Mouse (Mus musculus) embryonic facial prominence, embryonic 12.5 days (tissue): ENCODE data around the gene Epb41l4b. TPM values are rescaled to one million over a fixed set of nuclear protein-coding genes. Genes with fewer than 3 reads are reported as not detected.

ENCODE experiments used
- ATAC-seq: fragments of 200-750 bp; cut with Nextera tagmentation; 2 replicates; pipeline ENCODE4 v1.8.0; 2017; ENCODE audit not compliant: insufficient number of reproducible peaks, insufficient read depth, low FRiP score, low TSS enrichment
- H3K27ac ChIP-seq: fragments of 300-500 bp; sonication (generic); 2 replicates; pipeline ENCODE4 v1.5.1; 2016; ENCODE audit warnings: mild to moderate bottlenecking
- H3K27me3 ChIP-seq: fragments of 300-500 bp; sonication (generic); 2 replicates; pipeline ENCODE4 v1.6.1; 2016; ENCODE audit warnings: mild to moderate bottlenecking, moderate library complexity
- H3K36me3 ChIP-seq: fragments of 300-500 bp; sonication (generic); 2 replicates; pipeline ENCODE4 v1.6.1; 2016; ENCODE audit warnings: mild to moderate bottlenecking
- H3K4me1 ChIP-seq: fragments of 300-500 bp; sonication (generic); 2 replicates; pipeline ENCODE4 v1.6.1; 2016
- H3K4me2 ChIP-seq: fragments of 300-500 bp; sonication (generic); replicated peaks from 2 replicates; pipeline ENCODE4 v1.6.1; 2016; ENCODE audit warnings: mild to moderate bottlenecking, moderate library complexity
- H3K4me3 ChIP-seq: fragments of 300-500 bp; sonication (generic); 2 replicates; pipeline ENCODE4 v1.5.1; 2016; ENCODE audit warnings: mild to moderate bottlenecking
- H3K9ac ChIP-seq: fragments of 300-500 bp; sonication (generic); 2 replicates; pipeline ENCODE4 v1.6.1; 2016; ENCODE audit warnings: mild to moderate bottlenecking, moderate library complexity
- H3K9me3 ChIP-seq: fragments of 300-500 bp; sonication (generic); 2 replicates; pipeline ENCODE4 v1.6.1; 2016; ENCODE audit warnings: mild to moderate bottlenecking, moderate library complexity
- WGBS: fragments of 180-500 bp; shearing (Covaris S2); methylation state at CpG from one replicate; pipeline ENCODE4 v1.1.7; 2016; 5-methylcytosine and 5-hydroxymethylcytosine counted together
- polyA plus RNA-seq: library from polyadenylated mRNA; unstranded; fragments of >200 nt; fragmentation: Nextera tagmentation; extraction: Ambion mirVana; gene quantifications from 2 replicates; pipeline ENCODE4 v1.2.1, GENCODE M21; 2016

Epb41l4b gene
- polyA plus RNA-seq, 1 experiment from 2014 or later: 3.0 TPM

DNA sequence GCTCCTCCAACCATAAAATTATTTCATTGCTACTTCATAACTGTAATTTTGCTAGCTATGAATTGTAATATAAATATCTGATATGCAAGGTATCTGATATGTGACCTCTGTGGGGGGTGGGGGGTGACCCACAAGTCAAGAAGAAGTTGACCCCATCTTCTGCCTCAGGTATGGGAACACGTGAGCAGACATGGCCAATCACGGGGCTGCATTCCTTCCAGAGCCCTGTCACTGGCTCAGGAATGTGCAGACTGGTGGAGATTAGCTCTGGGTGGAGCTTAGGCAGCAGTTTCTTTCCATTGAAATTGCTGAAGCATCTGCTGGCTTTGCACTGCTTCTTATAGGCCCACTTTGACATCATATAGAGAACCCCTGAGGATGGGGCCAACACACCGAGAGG is 4.9 kb upstream of the Epb41l4b start:
- 62% methylated on average over 3 of the region's 3 CpGs for WGBS
- Histone ChIP-seq H3K4me2 (no peak overlapping the region), H3K4me3 (no peak overlapping the region), H3K27me3 (no peaks in the 10 kb centered on the region), H3K9ac (no peak overlapping the region), H3K9me3 (no peaks in the 10 kb centered on the region), H3K36me3 (no peaks in the 10 kb centered on the region), H3K27ac (no peak overlapping the region), H3K4me1 (peaks cover 2% of the 10 kb centered on the region)
- no peak for ATAC-seq

DNA sequence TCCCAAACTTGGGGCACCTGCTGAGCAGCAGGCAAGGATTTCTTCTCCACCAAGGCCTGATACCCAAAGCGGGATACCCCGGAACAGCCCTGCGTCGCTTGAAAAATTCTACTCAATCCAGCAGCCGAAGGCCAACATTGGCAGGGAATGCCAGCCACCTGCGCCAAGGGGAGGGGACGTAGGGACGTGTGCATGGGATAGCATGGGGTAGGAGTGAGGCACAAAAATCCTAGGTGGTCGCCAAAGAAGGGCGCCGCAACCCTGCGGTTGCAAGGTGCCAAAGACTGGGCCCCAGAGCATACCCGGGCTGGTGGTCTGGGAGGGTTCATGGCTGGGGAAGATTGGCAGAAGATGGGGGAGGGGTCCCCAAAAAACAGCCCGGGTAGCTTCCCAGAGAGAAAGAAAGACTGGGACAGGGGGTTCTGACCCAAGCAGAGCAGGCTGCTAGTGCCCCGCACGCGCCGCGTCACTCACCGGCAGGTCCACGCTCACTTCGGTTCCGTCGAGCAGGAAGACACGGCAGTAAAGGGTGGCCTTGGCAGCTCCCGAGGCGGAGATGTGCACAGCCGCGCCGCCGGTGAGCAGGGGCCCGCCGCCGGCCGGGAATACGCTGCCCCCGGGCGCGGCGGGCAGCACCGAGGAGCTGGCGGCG is 737 bp downstream of the Epb41l4b start:
- H3K9me3 ChIP-seq: no peaks in the 10 kb centered on the region
- WGBS: 1% methylated on average over 42 of the region's 43 CpGs
- ATAC-seq: peak; percentile 50
- peak overlapping the region; percentile 64 for H3K4me3 ChIP-seq
- H3K36me3 ChIP-seq: no peaks in the 10 kb centered on the region
- H3K4me1 ChIP-seq: peaks cover 23% of the 10 kb centered on the region
- H3K27ac ChIP-seq: no peak overlapping the region
- peak overlapping the region; percentile 86 for H3K4me2 ChIP-seq
- H3K27me3 ChIP-seq: peaks cover 34% of the 10 kb centered on the region
- peak overlapping the region; percentile 80 for H3K9ac ChIP-seq

DNA sequence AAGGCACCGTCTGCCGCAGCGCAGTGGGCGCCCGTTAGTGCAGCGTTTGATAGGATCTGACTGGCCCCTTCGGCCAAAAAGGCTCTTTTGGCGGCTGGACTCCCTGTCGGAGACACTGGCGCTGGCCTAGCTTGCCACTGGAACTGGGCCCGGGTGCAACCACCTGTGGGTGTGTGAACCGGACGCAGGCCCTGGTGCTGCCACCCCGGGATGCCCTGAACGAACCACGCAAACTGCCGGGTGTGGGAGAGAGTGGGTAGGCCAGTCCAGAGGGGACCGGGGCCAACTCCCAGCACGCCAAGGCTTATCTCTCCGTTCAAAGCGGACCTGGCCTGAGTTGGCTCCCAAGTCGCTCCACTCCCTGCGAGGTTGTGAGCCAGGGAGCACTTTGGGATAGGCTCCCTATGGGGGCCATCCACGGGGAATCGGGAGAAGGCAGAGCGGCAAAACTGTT is 1.3 kb downstream of the Epb41l4b start:
- Histone ChIP-seq H3K9me3 (no peaks in the 10 kb centered on the region), H3K27me3 (peaks cover 34% of the 10 kb centered on the region), H3K4me1 (peaks cover 23% of the 10 kb centered on the region), H3K9ac (peak overlapping the region; percentile 33), H3K4me3 (peak overlapping the region; percentile 64), H3K4me2 (peak overlapping the region; percentile 86), H3K27ac (no peak overlapping the region), H3K36me3 (no peaks in the 10 kb centered on the region)
- ATAC-seq: no peak
- WGBS: 3% methylated on average over 26 of the region's 26 CpGs

DNA sequence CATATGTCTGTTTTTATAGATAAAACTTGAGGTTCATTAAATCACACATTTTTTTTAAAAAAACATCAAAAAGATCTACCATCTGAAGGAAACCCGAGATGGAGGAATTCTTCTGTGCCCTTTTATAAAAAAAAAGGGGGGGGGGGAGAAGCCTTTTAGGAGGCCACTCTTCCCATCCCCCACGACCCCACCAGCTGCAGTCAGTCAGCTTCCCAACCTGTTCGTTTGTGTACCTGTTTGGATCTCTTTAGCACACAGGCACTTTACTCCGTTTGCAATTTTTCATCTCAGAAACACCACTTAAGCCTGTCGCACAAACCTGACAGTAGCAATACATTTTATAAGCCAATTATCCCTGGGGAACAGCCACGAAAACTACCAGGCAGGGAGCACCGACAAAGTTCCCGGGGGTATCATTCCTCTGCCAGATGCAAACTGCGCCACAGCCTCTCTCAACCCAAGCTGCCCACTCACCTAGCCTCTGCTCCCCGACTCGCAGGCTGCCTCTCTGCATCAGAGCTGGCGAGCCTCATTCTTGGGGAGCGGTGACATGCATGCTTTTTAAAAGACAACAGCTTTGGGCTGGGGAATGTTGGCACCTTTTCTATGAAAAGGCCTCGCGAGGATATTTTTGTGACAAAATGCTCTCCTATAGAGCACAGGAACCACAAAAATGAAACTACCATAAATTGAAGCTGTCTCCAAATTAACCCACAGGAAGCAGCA is 2.1 kb downstream of the Epb41l4b start:
- WGBS: 15% methylated on average over 15 of the region's 15 CpGs
- Histone ChIP-seq H3K9ac (no peak overlapping the region), H3K4me3 (peak overlapping the region; percentile 64), H3K27me3 (peaks cover 34% of the 10 kb centered on the region), H3K4me1 (peaks cover 23% of the 10 kb centered on the region), H3K4me2 (peak overlapping the region; percentile 86), H3K9me3 (no peaks in the 10 kb centered on the region), H3K36me3 (no peaks in the 10 kb centered on the region), H3K27ac (no peak overlapping the region)
- ATAC-seq: no peak

DNA sequence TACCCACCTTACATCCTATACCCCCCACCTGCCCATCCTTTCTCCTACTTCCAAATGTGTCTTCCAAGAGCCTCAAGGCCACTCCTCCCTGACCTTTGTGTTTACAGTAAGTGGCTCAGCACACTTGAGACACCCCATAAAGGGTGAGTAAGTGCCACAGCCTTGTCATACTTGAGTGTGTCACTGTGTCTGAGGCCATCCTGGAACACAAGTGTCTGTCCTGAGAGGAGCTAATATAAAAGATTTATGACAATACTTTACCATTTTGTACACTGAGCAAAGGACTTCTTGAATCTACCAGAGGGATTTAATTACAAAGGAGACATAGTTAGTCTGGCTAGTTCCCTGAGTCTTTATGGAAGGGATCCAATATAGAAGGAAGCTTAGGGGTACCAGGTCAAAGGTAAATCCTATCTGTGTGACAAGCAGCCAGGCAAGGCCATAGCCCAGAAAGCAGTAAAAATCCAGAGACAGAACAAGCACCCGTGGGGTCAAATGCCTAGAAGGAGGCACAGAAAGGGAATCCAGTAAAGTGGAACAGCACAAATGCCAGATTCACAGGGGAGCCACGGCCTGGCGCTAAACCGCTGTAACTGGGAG is 2.9 kb downstream of the Epb41l4b start:
- Histone ChIP-seq H3K27me3 (peaks cover 34% of the 10 kb centered on the region), H3K4me2 (no peak overlapping the region), H3K4me1 (peaks cover 23% of the 10 kb centered on the region), H3K36me3 (no peaks in the 10 kb centered on the region), H3K27ac (no peak overlapping the region), H3K9ac (no peak overlapping the region), H3K9me3 (no peaks in the 10 kb centered on the region), H3K4me3 (no peak overlapping the region)
- 26% methylated on average over 4 of the region's 4 CpGs for WGBS
- ATAC-seq: no peak

DNA sequence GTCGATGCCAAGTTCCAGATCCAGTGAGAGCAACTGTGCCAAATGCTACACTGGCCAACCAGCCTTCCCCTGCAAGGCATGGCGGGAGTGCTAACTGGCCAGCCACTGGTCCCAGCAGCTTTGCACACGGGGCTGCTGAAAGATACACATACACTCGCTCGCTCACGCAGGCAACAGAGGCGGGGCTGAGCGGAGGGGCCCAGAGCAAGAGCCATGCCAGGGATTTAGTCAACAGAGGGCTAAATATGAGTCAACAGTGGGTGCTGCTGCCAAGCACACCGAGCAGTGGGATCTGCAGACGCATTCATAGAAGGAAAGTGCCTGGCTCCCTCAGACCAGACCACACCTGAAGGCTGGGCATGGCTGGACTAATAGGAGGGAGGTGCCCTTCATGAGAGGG is 3.8 kb downstream of the Epb41l4b start:
- Histone ChIP-seq H3K27me3 (peaks cover 34% of the 10 kb centered on the region), H3K36me3 (no peaks in the 10 kb centered on the region), H3K9ac (no peak overlapping the region), H3K4me2 (no peak overlapping the region), H3K4me3 (no peak overlapping the region), H3K4me1 (peaks cover 23% of the 10 kb centered on the region), H3K9me3 (no peaks in the 10 kb centered on the region), H3K27ac (no peak overlapping the region)
- no peak for ATAC-seq
- 69% methylated on average over 10 of the region's 10 CpGs for WGBS

DNA sequence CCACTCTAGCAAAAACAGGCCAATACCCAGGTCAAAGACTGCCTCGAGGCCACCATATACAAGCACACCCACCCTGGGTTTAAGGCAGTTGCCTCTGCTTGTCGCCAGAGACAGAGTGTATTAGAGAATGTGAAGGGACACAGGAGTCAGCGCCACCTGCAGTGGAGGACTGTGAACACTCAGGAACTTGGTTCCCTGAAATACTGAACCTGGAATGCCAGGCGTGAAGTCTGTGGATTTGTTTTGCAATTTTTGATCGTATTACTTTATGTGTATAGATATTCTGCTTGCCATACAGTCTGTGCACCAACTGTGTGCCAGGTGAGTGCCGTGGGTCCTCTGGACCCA is 5.2 kb downstream of the Epb41l4b start:
- 68% methylated on average over 6 of the region's 6 CpGs for WGBS
- Histone ChIP-seq H3K4me3 (no peak overlapping the region), H3K4me2 (no peak overlapping the region), H3K27ac (no peak overlapping the region), H3K9ac (no peak overlapping the region), H3K9me3 (no peaks in the 10 kb centered on the region), H3K36me3 (no peaks in the 10 kb centered on the region), H3K4me1 (peaks cover 23% of the 10 kb centered on the region), H3K27me3 (peaks cover 34% of the 10 kb centered on the region)
- no peak for ATAC-seq

DNA sequence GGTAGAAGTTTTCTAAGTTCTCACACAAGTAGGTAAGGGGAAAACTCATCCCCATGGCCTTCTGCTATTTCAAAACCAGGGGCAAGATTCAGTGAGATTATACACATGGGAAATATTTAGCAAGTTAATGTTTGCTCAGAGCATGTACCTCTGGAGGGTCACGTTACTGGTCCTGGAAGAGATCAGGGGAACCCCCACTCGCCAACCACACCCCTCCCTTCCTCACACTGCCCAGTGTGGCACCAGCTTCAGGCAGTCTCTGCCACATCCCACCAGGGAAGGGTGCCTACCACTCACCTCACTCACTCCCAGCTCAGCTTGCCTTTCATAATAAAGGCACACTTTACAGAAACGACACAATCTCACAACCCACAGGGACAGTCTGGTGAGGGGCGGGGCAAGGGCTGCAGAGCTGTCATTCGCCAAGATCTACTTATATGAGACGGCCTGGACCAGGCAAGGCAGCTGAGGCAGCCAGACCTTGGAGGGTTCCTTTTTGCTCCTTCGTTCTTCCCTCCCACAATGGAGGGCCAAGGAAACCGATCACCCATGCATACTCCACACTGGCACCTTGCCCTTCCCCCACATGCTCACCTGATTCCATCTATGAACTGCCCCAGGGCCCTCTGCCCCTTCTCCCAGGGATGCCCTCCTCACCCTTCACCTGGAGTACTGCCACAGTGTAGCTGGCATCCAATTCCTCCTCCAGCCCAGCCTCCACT is 5.7 kb downstream of the Epb41l4b start:
- Histone ChIP-seq H3K27ac (no peak overlapping the region), H3K4me3 (no peak overlapping the region), H3K9me3 (no peaks in the 10 kb centered on the region), H3K4me1 (peaks cover 22% of the 10 kb centered on the region), H3K9ac (no peak overlapping the region), H3K36me3 (no peaks in the 10 kb centered on the region), H3K4me2 (no peak overlapping the region), H3K27me3 (peaks cover 32% of the 10 kb centered on the region)
- ATAC-seq: no peak
- 60% methylated on average over 8 of the region's 8 CpGs for WGBS

DNA sequence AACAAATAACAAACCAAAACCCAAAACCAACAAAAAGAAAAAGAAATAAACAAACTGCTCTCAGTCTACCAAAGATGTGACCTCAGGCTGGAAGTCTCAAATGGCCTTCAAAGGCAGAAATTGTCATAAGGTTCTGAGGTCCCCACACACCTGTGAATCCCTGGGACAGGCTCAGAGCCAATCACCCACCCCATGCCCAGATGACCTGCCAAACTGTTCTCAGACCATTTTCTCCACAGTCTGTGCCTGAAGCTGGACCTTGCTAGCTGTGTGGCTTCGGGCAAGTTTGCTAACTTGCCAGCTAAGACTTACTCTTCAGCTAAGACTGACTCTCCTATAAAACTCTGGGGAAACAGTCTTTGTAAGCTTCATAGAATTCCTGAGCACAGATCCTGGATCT is 7.8 kb downstream of the Epb41l4b start:
- H3K27ac ChIP-seq: no peak overlapping the region
- 83% methylated on average over 1 of the region's 1 CpGs for WGBS
- no peak overlapping the region for H3K4me3 ChIP-seq
- H3K9ac ChIP-seq: no peak overlapping the region
- H3K36me3 ChIP-seq: no peaks in the 10 kb centered on the region
- no peak for ATAC-seq
- H3K9me3 ChIP-seq: no peaks in the 10 kb centered on the region
- H3K27me3 ChIP-seq: peaks cover 19% of the 10 kb centered on the region
- H3K4me2 ChIP-seq: no peak overlapping the region
- H3K4me1 ChIP-seq: 0 out of 2 replicates have a peak, but pooled peaks cover 4% of the 10 kb centered on the region

DNA sequence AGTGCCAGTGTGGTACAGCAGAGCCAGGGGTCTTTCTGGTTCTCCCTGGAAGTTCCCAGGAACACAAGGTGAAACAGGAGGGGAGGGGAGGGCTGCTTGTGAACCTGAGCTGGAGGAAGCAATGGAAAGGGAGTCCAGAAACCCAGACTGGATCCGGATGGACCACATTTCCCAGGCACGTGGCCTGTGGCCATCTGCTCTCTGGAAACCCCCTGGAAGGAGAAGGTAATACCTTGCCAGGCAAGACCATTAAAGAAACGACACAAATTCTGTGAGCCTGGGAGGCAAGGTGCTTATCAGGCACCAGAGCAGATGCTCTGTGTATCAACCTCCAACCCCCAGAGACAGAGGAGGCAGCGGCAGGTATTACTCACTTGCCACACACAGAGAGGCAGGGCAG is 8.7 kb downstream of the Epb41l4b start:
- no peaks in the 10 kb centered on the region for H3K9me3 ChIP-seq
- peaks cover 10% of the 10 kb centered on the region for H3K27me3 ChIP-seq
- 50% methylated on average over 4 of the region's 4 CpGs for WGBS
- no peaks in the 10 kb centered on the region for H3K4me1 ChIP-seq
- H3K9ac ChIP-seq: no peak overlapping the region
- H3K36me3 ChIP-seq: no peaks in the 10 kb centered on the region
- no peak overlapping the region for H3K4me3 ChIP-seq
- no peak for ATAC-seq
- no peak overlapping the region for H3K4me2 ChIP-seq
- no peak overlapping the region for H3K27ac ChIP-seq

DNA sequence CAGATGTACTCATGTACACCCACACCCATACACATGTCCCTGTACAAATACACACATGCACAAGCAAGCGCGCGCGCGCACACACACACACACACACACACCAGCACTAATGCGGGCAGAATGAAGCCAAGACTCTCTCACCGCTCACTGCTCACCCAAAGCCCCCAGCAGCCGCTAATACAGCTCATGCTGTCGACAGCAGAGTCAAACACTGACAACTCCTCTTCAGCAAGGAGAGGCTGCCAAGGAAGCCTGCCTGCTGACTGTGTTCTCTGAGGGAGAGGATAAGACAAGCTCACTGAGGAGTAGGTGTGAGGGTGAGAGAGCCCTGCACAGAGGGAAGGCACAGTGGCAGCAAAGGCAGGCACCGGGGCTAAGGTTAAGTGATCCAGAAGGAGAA is 11.4 kb downstream of the Epb41l4b start:
- Histone ChIP-seq H3K9me3 (no peaks in the 10 kb centered on the region), H3K4me2 (no peak overlapping the region), H3K4me3 (no peak overlapping the region), H3K27ac (no peak overlapping the region), H3K9ac (no peak overlapping the region), H3K27me3 (no peaks in the 10 kb centered on the region), H3K36me3 (no peaks in the 10 kb centered on the region), H3K4me1 (no peaks in the 10 kb centered on the region)
- ATAC-seq: no peak
- WGBS: 84% methylated on average over 10 of the region's 10 CpGs
